Mouse (Mus musculus) thymus, adult 2 months (tissue): Measurements from ENCODE around the gene Vps53. TPM values are rescaled to one million over a fixed set of nuclear protein-coding genes. Genes with fewer than 3 reads are reported as not detected.

Experiments used
- DNase-seq: peaks from one replicate; pipeline ENCODE4 v3.0.0; 2021
- H3K27ac ChIP-seq: fragments of 200-500 bp; 2 replicates; pipeline ENCODE4 v1.5.1; 2012; ENCODE audit warnings: low read length, control low read depth; ENCODE audit not compliant: control insufficient read depth, insufficient read depth
- H3K27me3 ChIP-seq: fragments of 200-500 bp; 2 replicates; pipeline ENCODE4 v1.6.1; 2012; ENCODE audit warnings: mild to moderate bottlenecking, low read length, moderate library complexity, mixed read lengths; ENCODE audit not compliant: control insufficient read depth, insufficient read depth
- H3K36me3 ChIP-seq: fragments of 200-500 bp; 2 replicates; pipeline ENCODE4 v1.6.1; 2012; ENCODE audit warnings: mild to moderate bottlenecking, low read length, moderate library complexity; ENCODE audit not compliant: control insufficient read depth, insufficient read depth
- H3K4me1 ChIP-seq: fragments of 200-500 bp; replicated peaks from 2 replicates; pipeline ENCODE4 v1.6.1; 2012; ENCODE audit warnings: low read length; ENCODE audit not compliant: control insufficient read depth, insufficient read depth
- H3K4me3 ChIP-seq: fragments of 200-500 bp; 2 replicates; pipeline ENCODE4 v1.5.1; 2012; ENCODE audit warnings: mild to moderate bottlenecking, low read length, control low read depth, moderate library complexity; ENCODE audit not compliant: control insufficient read depth, insufficient read depth
- CTCF ChIP-seq: fragments of 200-500 bp; IDR thresholded peaks from 2 replicates; pipeline ENCODE4 v1.5.1; 2012; ENCODE audit warnings: mild to moderate bottlenecking, control low read depth, low read length, moderate library complexity, borderline replicate concordance; ENCODE audit not compliant: control insufficient read depth, poor library complexity, insufficient read depth; ENCODE audit errors: extremely low read depth
- POLR2A ChIP-seq: fragments of 200-500 bp; IDR thresholded peaks from 2 replicates; pipeline ENCODE4 v1.6.1; 2012; ENCODE audit warnings: mild to moderate bottlenecking, low read length, control low read depth, moderate library complexity; ENCODE audit not compliant: control insufficient read depth, poor library complexity, insufficient read depth; ENCODE audit errors: extremely low read depth
- WGBS: fragments of 180-500 bp; shearing (Covaris S2); methylation state at CpG from one replicate; pipeline ENCODE4 v1.1.7; 2018; 5-methylcytosine and 5-hydroxymethylcytosine counted together
- polyA plus RNA-seq: library from polyadenylated mRNA; depleted of rRNA; stranded (reverse); fragments of >200 nt; gene quantifications from 2 replicates; pipeline ENCODE4 v1.2.3, GENCODE M21; 2012

Vps53 gene
- polyA plus RNA-seq, 1 experiment, result 33.7 TPM

DNA sequence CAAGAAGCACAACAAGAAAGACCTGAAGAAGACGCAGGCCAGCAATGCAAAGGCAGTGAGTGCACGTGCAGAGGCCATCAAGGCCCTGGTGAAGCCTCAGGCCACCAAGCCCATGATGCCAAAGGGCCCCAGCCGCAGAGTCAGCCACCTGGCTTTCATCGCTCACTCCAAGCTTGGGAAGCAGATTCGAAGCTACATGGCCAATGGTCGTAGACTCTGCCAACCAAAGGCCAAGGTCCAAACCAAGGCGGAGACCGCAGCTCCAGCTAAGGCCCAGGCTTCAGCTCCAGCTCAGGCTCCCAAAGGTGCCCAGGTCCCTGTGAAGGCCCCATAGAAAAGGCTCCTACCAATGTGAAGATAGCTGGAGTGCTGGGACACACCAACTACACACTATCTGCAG is 35.1 kb downstream of the Vps53 start:
- 97% methylated on average over 8 of the region's 8 CpGs for WGBS
- Histone ChIP-seq H3K27ac (no peak overlapping the region), H3K4me3 (no peak overlapping the region), H3K4me1 (no peaks in the 10 kb centered on the region), H3K36me3 (no peaks in the 10 kb centered on the region), H3K27me3 (no peaks in the 10 kb centered on the region)
- DNase-seq, result no peak
- no peak for TF ChIP-seq CTCF
- TF ChIP-seq POLR2A, result no peak

DNA sequence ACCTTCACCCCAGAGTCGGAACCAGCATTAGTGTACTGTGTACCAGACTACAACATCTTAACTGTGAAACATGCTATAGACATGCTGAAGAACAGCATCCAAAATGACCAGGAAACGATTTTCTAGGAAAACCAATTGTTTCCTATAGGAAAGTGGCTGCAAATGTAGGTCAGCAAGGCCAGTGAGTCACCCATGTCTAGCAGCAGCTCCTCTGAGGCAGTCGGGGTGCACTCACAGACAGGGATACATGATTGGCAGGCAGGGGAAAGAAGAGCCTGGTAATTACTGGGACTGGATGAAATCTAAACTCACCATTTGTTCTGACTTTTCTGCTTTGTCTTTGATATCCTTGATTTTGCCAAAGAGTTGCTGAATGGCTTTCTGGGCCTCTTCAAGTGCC is 41.5 kb downstream of the Vps53 start:
- H3K4me1 ChIP-seq, result no peaks in the 10 kb centered on the region
- H3K27me3 ChIP-seq, result no peaks in the 10 kb centered on the region
- H3K36me3 ChIP-seq, result peaks cover 19% of the 10 kb centered on the region
- TF ChIP-seq CTCF, result no peak
- TF ChIP-seq POLR2A, result no peak
- 91% methylated on average over 3 of the region's 3 CpGs for WGBS
- DNase-seq, result no peak
- H3K4me3 ChIP-seq, result no peak overlapping the region
- no peak overlapping the region for H3K27ac ChIP-seq

DNA sequence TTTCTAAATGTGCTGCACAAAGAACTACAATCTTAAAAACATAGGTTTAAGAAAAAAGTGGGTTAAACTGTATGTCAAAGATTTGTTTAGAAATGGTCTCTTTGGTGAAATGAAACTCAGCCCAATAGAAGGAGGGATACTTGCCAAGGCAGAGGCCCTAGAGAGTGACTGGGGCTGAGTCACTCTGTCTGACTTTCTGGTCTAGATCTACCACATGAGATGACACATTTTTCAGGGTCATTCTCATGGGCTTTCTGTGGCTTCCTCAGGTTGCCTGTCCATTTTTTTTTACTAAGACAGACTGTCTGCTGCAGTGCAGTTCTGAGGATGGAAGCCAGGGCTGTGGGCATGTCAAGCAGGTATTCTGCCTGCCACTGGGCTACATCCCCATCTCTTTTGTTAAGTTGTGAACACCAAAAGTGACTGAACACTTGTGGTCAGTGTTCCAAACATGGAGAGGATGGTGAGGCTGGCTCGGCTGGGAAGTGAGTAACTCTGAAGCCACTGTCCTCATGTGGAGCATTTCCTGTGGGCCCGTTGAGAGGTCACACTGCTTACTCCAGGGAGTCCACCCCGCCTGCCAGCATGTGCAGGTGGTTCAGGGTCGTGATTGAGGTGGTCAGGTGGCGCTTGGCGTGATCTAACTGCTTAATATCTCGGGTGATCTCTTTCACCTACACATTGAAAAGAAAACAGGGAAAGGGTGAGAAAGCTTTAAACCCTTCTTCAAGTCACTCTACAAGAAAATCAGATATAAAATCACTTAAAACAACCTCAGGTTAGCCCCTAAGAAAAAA is 43.6 kb downstream of the Vps53 start:
- Histone ChIP-seq H3K27ac (no peak overlapping the region), H3K27me3 (no peaks in the 10 kb centered on the region), H3K4me3 (no peak overlapping the region), H3K36me3 (peaks cover 19% of the 10 kb centered on the region), H3K4me1 (no peaks in the 10 kb centered on the region)
- WGBS, result 87% methylated on average over 7 of the region's 7 CpGs
- TF ChIP-seq POLR2A, result no peak
- TF ChIP-seq CTCF, result no peak
- no peak for DNase-seq

DNA sequence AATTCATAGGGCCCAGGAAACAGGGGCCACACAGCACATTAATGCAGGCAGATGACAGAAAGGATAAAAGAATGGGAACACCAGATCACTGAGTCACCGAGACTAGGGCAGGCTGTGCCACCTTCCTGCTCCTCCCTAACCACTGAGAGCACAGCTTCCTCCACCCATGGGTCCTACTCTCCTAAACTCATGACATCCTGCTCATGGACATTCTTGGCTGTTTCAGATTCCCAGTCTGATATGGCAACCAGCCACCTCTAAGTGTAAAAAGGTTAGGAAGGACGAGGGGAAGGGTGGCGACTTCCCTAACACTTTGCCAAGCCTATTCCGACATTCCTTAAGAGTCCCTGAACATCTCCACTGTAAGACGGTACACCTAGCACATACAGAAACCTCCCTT is 48.6 kb downstream of the Vps53 start:
- Histone ChIP-seq H3K27me3 (no peaks in the 10 kb centered on the region), H3K4me3 (no peak overlapping the region), H3K4me1 (no peaks in the 10 kb centered on the region), H3K36me3 (peaks cover 11% of the 10 kb centered on the region), H3K27ac (no peak overlapping the region)
- DNase-seq, result no peak
- WGBS, result 30% methylated on average over 5 of the region's 5 CpGs
- TF ChIP-seq POLR2A (no peak), CTCF (no peak)

DNA sequence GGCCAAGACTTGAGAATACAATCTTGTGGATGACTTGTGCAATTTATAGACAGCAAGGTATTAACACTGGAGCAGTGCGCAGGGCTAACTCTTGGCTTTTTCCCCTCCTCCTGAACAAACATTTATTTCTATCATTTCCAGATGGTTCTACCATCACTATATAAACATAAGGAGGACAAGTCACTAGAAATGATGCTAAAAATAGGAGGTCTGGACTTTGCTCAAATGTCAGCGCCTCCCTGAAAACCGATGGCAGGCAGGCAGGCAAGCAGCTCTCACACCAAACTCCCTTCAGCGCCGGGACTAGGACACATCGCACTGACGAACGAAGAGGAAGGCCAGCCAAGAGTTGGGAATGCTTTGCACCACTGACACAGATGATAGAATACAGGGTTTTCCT is 54.1 kb downstream of the Vps53 start:
- 96% methylated on average over 8 of the region's 8 CpGs for WGBS
- TF ChIP-seq CTCF (no peak), POLR2A (no peak)
- no peak for DNase-seq
- Histone ChIP-seq H3K27ac (no peak overlapping the region), H3K4me1 (no peaks in the 10 kb centered on the region), H3K4me3 (no peak overlapping the region), H3K36me3 (peaks cover 3% of the 10 kb centered on the region; the same call in 1 of the 2 replicates), H3K27me3 (no peaks in the 10 kb centered on the region)

DNA sequence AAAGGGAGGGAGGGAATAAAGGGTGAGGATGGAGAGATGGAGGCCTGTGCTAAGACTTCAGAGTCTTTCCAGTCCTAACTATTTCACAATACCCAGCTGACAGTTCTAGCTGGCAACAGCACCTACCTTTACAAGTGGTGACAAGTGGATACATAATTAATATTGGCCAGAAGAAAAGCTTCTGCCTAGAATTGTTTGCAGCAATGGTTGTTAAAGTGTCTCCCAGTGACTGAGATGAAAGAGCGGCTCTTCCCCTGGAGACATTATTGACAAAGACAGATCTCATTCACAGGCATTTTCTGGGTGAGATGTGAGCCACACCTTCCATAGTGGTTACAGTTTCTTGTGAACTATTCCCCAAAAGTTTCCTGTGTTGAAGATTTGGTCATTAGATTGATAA is 55.9 kb downstream of the Vps53 start:
- WGBS, result 98% methylated on average over 1 of the region's 1 CpGs
- DNase-seq, result no peak
- H3K4me3 ChIP-seq, result no peak overlapping the region

More for the DNA sequence above, 55.9 kb downstream of the Vps53 start:
- H3K36me3 ChIP-seq, result peaks cover 3% of the 10 kb centered on the region; the same call in 1 of the 2 replicates
- no peak overlapping the region for H3K27ac ChIP-seq
- H3K4me1 ChIP-seq, result no peaks in the 10 kb centered on the region
- no peaks in the 10 kb centered on the region for H3K27me3 ChIP-seq
- TF ChIP-seq CTCF, result no peak
- TF ChIP-seq POLR2A, result no peak
